In the genomic region with DNA sequence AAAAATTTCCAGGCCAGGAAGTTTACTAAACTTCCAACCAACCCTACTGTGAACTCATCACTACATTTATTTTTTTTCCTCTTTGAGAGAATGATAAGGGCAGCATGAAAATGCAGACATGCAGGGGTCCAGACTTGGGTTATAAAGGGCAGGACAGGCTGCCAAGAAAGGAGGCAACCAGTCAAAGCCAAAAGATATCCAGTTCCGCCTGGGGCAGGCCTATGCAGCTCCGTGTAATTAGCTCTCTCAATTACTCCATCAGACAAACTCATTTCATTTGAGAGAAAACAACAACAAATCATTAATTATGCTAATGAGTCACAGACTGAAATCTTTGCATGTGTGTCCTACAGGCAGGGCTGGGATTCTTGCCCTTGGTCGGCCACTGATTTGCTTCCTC, we compare ENCODE assay signal across 13 mouse cellular contexts.
"Had no signal": no experiment of that assay in that cellular context is flagged by ENCODE, and none has a peak within 500 bp of the region (broad histone marks: within the 10 kb centered on the region; RNA-seq: fewer than 3 reads in every experiment).

No protein-coding gene starts in this region.

- H3K4me2 ChIP-seq: liver, embryonic 13.5 days; lung, embryonic 15.5 days; midbrain, embryonic 11.5 days; midbrain, embryonic 15.5 days had no signal

- H3K36me3 ChIP-seq: limb, embryonic 10.5 days; liver, embryonic 13.5 days; lung, embryonic 15.5 days; midbrain, embryonic 15.5 days had no signal

- H3K9me3 ChIP-seq: limb, embryonic 10.5 days; liver, embryonic 13.5 days; lung, embryonic 15.5 days; megakaryocyte, embryonic 14.5 days; midbrain, embryonic 15.5 days had no signal

- H3K4me3 ChIP-seq: left cerebral cortex, adult 2 months; limb, embryonic 10.5 days; liver, embryonic 13.5 days; lung, embryonic 15.5 days; megakaryocyte, embryonic 14.5 days; midbrain, embryonic 15.5 days had no signal

- H3K27me3 ChIP-seq: liver, embryonic 13.5 days; lung, embryonic 15.5 days; megakaryocyte, embryonic 14.5 days; midbrain, embryonic 15.5 days had no signal

- ATAC-seq: liver, postnatal 0 days; midbrain, embryonic 15.5 days had no signal

- H3K4me1 ChIP-seq: liver, embryonic 13.5 days; lung, embryonic 15.5 days; megakaryocyte, embryonic 14.5 days had no signal

- H3K27ac ChIP-seq: kidney, postnatal 0 days; left cerebral cortex, adult 2 months; limb, embryonic 10.5 days; liver, embryonic 13.5 days; lung, embryonic 15.5 days; macrophage; midbrain, embryonic 15.5 days; stomach, postnatal 0 days had no signal

- DNase-seq: liver, embryonic 13.5 days; liver, postnatal 0 days; lung, postnatal 14 days; thymus, postnatal 4 days had no signal

- H3K9ac ChIP-seq: liver, embryonic 13.5 days; liver, postnatal 0 days; lung, embryonic 15.5 days; midbrain, embryonic 15.5 days had no signal
